Mouse (Mus musculus) G1E (cell line): ENCODE data around the gene Gm20532.

Experiments
- CTCF ChIP-seq: IDR thresholded peaks from 2 replicates; pipeline ENCODE4 v1.5.1; 2012; ENCODE audit warnings: low read depth, low read length, inconsistent platforms, mixed read lengths
- GATA1 ChIP-seq: IDR thresholded peaks from 2 replicates; pipeline ENCODE4 v1.6.1; 2012; ENCODE audit warnings: borderline replicate concordance, low read length, inconsistent platforms, mixed read lengths
- GATA2 ChIP-seq: IDR thresholded peaks from 2 replicates; pipeline ENCODE4 v1.6.1; 2012; ENCODE audit warnings: low read depth, low read length, inconsistent platforms, borderline replicate concordance
- POLR2AphosphoS5 ChIP-seq: IDR thresholded peaks from 2 replicates; pipeline ENCODE4 v1.6.1; 2012; ENCODE audit warnings: low read depth, low read length, inconsistent platforms; ENCODE audit not compliant: insufficient replicate concordance
- TAL1 ChIP-seq: conservative IDR thresholded peaks from 2 replicates; pipeline ENCODE4 v1.6.1; 2012; ENCODE audit warnings: low read depth, low read length, inconsistent platforms, mixed read lengths

GRCm38 (mm10) chr2:26603159-26603558 lies 16.7 kb downstream of the Gm20532 start:
- TF ChIP-seq TAL1 (no peak), CTCF (no peak), GATA1 (no peak), POLR2AphosphoS5 (no peak), GATA2 (no peak)
